Mouse (Mus musculus): ENCODE measurements around the gene Mstn.

The Mstn gene

DNA sequence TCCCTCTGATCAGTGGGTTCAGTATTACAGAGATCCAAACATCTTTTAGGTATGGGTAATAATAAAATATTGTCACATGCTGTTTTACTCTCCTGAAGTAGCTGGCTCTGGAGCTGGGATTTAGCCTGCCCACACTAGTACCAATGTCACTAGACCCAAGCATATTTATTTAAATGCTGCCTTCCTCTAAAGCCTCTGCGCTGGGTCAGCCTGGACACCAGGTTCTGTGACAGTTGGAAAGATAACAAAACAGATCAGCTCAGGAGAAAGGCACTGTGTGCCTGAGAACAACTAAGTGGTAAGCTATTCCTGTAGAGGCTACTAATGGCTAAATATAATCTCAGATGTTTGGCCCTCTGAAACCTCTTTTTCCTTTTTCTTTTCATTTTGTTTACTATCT, 49.1 kb downstream of the Mstn start:
- DNase-seq (ENCODE audit: low spot score in 2 of 2), result no peak
